Mouse (Mus musculus) heart, postnatal 0 days (tissue): ENCODE measurements at regions not wholly inside any gene's neighbourhood (a gene's known extent, or its start where the extent isn't known, plus 50 kb on each side); places are given as distances from the start of the nearest gene placed in this dataset.

Source experiments
- CTCF ChIP-seq: IDR thresholded peaks from 2 replicates; pipeline ENCODE4 v1.5.1; 2016; ENCODE audit warnings: antibody characterized with exemption, control low read depth, low read depth
- EP300 ChIP-seq: IDR thresholded peaks from 2 replicates; pipeline ENCODE4 v1.6.1; 2016; ENCODE audit warnings: antibody characterized with exemption, low read depth

- TF ChIP-seq CTCF (no peak), EP300 (no peak)
Observed at GRCm38 (mm10) chr2:174018986-174019385, 57.1 kb upstream of the Stx16 start.
